Mouse (Mus musculus) heart, adult 2 months (tissue): ENCODE data around the gene Mtus2. TPM values are rescaled to one million over a fixed set of nuclear protein-coding genes. Genes with fewer than 3 reads are reported as not detected.

Experiments
- DNase-seq, 2 experiments: peaks; one replicate each; pipeline ENCODE4 v3.0.0; 2021
- H3K27ac ChIP-seq: fragments of 200-600 bp; 2 replicates; pipeline ENCODE4 v1.8.1; 2022
- H3K27me3 ChIP-seq: fragments of 200-500 bp; 2 replicates; pipeline ENCODE4 v1.6.1; 2012; ENCODE audit warnings: mild to moderate bottlenecking, low read length, inconsistent platforms, mixed read lengths; ENCODE audit not compliant: control insufficient read depth, insufficient read depth
- H3K36me3 ChIP-seq: fragments of 200-500 bp; 2 replicates; pipeline ENCODE4 v1.6.1; 2012; ENCODE audit warnings: low read length, inconsistent platforms; ENCODE audit not compliant: control insufficient read depth, insufficient read depth
- H3K4me1 ChIP-seq: fragments of 200-500 bp; 2 replicates; pipeline ENCODE4 v1.6.1; 2011; ENCODE audit warnings: low read length; ENCODE audit not compliant: control insufficient read depth, insufficient read depth
- H3K4me3 ChIP-seq: fragments of 200-600 bp; 2 replicates; pipeline ENCODE4 v1.8.1; 2022
- H3K79me2 ChIP-seq: fragments of 200-500 bp; replicated peaks from 2 replicates; pipeline ENCODE4 v1.6.1; 2012; ENCODE audit warnings: mild to moderate bottlenecking, inconsistent platforms, low read length, moderate library complexity, mixed read lengths; ENCODE audit not compliant: control insufficient read depth, insufficient read depth
- H3K9ac ChIP-seq: fragments of 200-500 bp; 2 replicates; pipeline ENCODE4 v1.6.1; 2012; ENCODE audit warnings: low read depth, mild to moderate bottlenecking, control low read depth, inconsistent platforms, low read length, mixed read lengths
- CTCF ChIP-seq: fragments of 200-600 bp; IDR thresholded peaks from 2 replicates; pipeline ENCODE4 v1.8.1; 2022; ENCODE audit warnings: antibody characterized with exemption, mild to moderate bottlenecking, moderate library complexity
- EP300 ChIP-seq: fragments of 200-500 bp; IDR thresholded peaks from 2 replicates; pipeline ENCODE4 v1.6.1; 2011; ENCODE audit warnings: low read depth, low read length, control low read depth; ENCODE audit not compliant: insufficient read depth
- POLR2A ChIP-seq: fragments of 200-500 bp; IDR thresholded peaks from 2 replicates; pipeline ENCODE4 v1.6.1; 2011; ENCODE audit warnings: mild to moderate bottlenecking, low read depth, low read length, control low read depth; ENCODE audit not compliant: insufficient read depth
- WGBS: fragments of 180-500 bp; shearing (Covaris S2); methylation state at CpG from one replicate; pipeline ENCODE4 v1.1.7; 2018; 5-methylcytosine and 5-hydroxymethylcytosine counted together
- intact Hi-C: fragments of 180-260 bp; cut with DNase I; formaldehyde crosslinking; loops from one replicate; pipeline ENCODE4 v1.15.1; 2025
- polyA plus RNA-seq: library from polyadenylated mRNA; depleted of rRNA; stranded (reverse); fragments of >200 nt; gene quantifications from 2 replicates; pipeline ENCODE4 v1.2.3, GENCODE M21; 2012
- total RNA-seq, 2 experiments: library from RNA; stranded (reverse); gene quantifications; 2 replicates each; pipeline ENCODE4 v1.2.3; 2021

Gene Mtus2
- total and polyA plus RNA-seq, 3 experiments: 53.5 to 109 (median 96.9) TPM

DNA sequence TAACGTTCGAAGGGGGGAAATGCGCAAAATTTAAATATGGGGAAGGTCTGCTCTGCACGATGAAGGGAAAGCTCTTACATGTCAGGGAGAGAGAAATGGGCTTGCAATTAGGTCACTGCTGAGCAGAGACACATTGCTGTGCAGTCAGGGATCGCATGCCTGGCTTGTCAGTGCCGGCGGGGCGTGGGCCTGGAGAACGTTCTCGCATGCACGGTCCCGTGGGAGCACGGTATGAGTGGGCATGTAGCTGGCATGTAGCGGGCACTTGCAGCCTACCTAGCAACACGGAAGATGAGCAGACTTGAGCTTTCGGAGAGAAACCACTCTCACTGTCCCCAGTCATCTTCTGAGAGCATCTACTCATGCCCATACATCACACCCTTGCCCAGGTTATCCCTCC is 266.9 kb downstream of the Mtus2 start:
- no peaks in the 10 kb centered on the region for H3K36me3 ChIP-seq
- H3K4me3 ChIP-seq: no peak overlapping the region
- intact Hi-C loops: no loop called here
- no peaks in the 10 kb centered on the region for H3K79me2 ChIP-seq
- 85% methylated on average over 16 of the region's 16 CpGs for WGBS
- H3K9ac ChIP-seq: no peak overlapping the region
- H3K4me1 ChIP-seq: no peaks in the 10 kb centered on the region
- TF ChIP-seq EP300 (no peak), CTCF (no peak), POLR2A (no peak)
- no peak for DNase-seq
- H3K27ac ChIP-seq: no peak overlapping the region
- H3K27me3 ChIP-seq: no peaks in the 10 kb centered on the region

DNA sequence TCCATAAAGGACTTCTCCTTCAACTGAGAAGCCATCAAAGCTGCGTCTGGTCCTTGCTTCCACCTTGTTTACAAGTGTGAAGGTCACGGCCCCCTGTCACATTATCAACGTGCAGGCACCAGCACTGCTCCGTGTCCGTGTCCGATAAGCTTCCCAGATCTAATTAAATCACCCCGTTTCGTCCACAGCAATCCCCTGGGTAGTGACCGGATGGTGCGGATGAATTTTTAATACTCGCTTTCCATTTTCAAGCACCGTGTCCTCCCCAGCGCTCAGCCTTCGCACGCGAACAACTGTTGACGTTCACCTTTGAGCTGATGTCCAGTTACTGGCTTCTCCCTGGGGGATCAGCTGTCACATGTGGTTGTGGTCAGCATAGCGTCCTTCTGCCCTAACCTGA is 276.6 kb downstream of the Mtus2 start:
- no peak for TF ChIP-seq CTCF
- no peak for TF ChIP-seq EP300
- no peak for TF ChIP-seq POLR2A
- H3K27me3 ChIP-seq: no peaks in the 10 kb centered on the region
- no peak overlapping the region for H3K27ac ChIP-seq
- no peak overlapping the region for H3K4me3 ChIP-seq
- no peak overlapping the region for H3K9ac ChIP-seq
- no peak for DNase-seq
- no peaks in the 10 kb centered on the region for H3K79me2 ChIP-seq
- WGBS: 85% methylated on average over 18 of the region's 18 CpGs
- H3K4me1 ChIP-seq: no peaks in the 10 kb centered on the region
- H3K36me3 ChIP-seq: no peaks in the 10 kb centered on the region
- intact Hi-C loops: no loop called here

DNA sequence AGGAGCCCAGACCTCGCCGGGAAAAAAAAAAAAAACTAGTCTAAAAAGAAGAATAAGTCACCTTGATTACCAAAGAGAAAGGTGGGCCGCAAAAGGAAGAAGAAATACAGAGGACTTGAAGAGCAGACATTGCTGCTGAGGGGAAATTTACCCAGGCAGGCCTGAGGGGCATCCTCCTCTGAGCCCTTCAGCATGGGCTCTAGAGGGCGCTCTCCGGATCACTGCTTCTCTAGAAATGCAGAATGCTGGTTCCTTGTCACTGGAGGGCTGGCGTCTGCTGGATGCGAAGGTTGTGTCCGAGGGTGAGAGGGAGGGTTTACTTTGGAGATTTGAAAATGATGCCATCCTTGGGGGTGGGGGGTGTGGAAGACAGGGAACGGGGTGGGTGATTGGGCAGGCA is 279.5 kb downstream of the Mtus2 start:
- Histone ChIP-seq H3K36me3 (no peaks in the 10 kb centered on the region), H3K9ac (no peak overlapping the region), H3K27ac (no peak overlapping the region), H3K79me2 (no peaks in the 10 kb centered on the region), H3K4me3 (no peak overlapping the region), H3K4me1 (no peaks in the 10 kb centered on the region), H3K27me3 (no peaks in the 10 kb centered on the region)
- intact Hi-C loops: no loop called here
- DNase-seq: no peak
- 59% methylated on average over 9 of the region's 9 CpGs for WGBS
- TF ChIP-seq CTCF: peak; percentile 36
- TF ChIP-seq POLR2A: no peak
- no peak for TF ChIP-seq EP300

GRCm38 (mm10) chr5:148239067-148239466 is 281.9 kb downstream of the Mtus2 start:
- intact Hi-C loops: loop anchor here (2.0 kb wide), 1 partner anchor 58 kb away; no protein-coding TSS in a partner anchor
- no peak for DNase-seq
- H3K79me2 ChIP-seq: no peaks in the 10 kb centered on the region

DNA sequence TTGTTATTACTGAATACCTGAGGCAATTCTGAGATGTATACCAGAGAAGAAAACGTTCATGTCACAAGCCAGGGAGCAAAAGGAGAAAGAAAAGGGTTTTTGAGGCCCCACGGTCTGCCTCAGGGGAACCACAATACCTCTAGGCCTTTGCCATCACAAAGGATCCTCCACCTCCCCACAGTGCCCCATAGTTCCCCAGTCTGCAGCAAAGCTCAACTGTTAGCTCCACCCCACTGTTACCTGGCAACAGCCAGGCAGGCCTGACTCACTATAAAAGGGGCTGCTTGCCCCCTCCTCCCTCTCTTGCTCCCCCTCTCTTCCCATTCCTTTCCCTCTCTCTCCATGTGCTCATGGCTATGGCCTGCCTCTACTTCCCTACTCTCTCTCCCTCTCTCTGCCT is 282.6 kb downstream of the Mtus2 start:
- intact Hi-C loops: loop anchor here (2.0 to 10.0 kb wide), 3 partner anchors 59 to 825 kb away; partner anchors contain the start of gene Mtus2
- Histone ChIP-seq H3K4me3 (no peak overlapping the region), H3K27me3 (no peaks in the 10 kb centered on the region), H3K4me1 (no peaks in the 10 kb centered on the region), H3K36me3 (no peaks in the 10 kb centered on the region), H3K79me2 (no peaks in the 10 kb centered on the region), H3K27ac (no peak overlapping the region), H3K9ac (no peak overlapping the region)
- 43% methylated on average over 2 of the region's 2 CpGs for WGBS
- no peak for TF ChIP-seq EP300
- no peak for TF ChIP-seq POLR2A
- no peak for TF ChIP-seq CTCF
- no peak for DNase-seq

More at GRCm38 (mm10) chr5:148239067-148239466, 281.9 kb downstream of the Mtus2 start:
- H3K9ac ChIP-seq: no peak overlapping the region
- H3K27me3 ChIP-seq: no peaks in the 10 kb centered on the region
- TF ChIP-seq EP300: no peak
- peak; percentile 76 for TF ChIP-seq CTCF
- no peaks in the 10 kb centered on the region for H3K36me3 ChIP-seq
- no peaks in the 10 kb centered on the region for H3K4me1 ChIP-seq
- H3K27ac ChIP-seq: no peak overlapping the region
- H3K4me3 ChIP-seq: no peak overlapping the region

GRCm38 (mm10) chr5:148241932-148242331 is 284.8 kb downstream of the Mtus2 start:
- Histone ChIP-seq H3K27me3 (no peaks in the 10 kb centered on the region), H3K36me3 (no peaks in the 10 kb centered on the region), H3K9ac (no peak overlapping the region), H3K4me3 (no peak overlapping the region), H3K27ac (no peak overlapping the region), H3K79me2 (no peaks in the 10 kb centered on the region), H3K4me1 (no peaks in the 10 kb centered on the region)
- DNase-seq: peak; percentile 57 to 70
- WGBS: 5% methylated on average over 7 of the region's 7 CpGs
- intact Hi-C loops: loop anchor here (2.0 to 10.0 kb wide), 2 partner anchors 285 to 827 kb away; partner anchors contain the start of gene Mtus2
- peak; percentile 84; the same call in 1 of the 2 replicates for TF ChIP-seq EP300
- TF ChIP-seq CTCF: no peak; the same call in none of the 2 replicates
